Mouse (Mus musculus): ENCODE results near the gene Fam168a. TPM values are rescaled to one million over a fixed set of nuclear protein-coding genes. Genes with fewer than 3 reads are reported as not detected.
A peak's percentile ranks its signal among the peaks of the same experiment; 100 is the strongest.

Gene Fam168a
- total and polyA plus RNA-seq, 2 experiments from 2014 or later = 106 to 163 TPM

DNA sequence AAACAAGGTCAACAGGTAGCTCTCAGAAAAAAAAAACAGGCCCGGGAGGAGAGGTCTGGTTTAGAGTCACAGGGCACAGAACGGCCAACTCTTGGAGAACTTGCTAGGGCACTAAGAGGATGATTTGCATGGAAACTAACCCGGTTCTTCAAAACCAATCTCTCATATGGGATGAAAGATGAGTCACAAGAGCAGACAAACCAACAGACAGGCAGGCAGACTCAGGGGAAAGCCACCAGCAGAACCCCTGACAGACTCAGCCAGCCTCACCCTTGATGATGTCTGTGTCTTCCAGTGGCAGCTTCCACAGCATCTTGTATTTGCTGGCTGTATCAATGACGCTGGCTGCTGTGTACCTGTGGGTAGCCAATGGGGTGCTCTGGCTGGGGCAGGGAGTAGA is 175.5 kb downstream of the Fam168a start:
- DNase-seq (ENCODE audit: low spot score) = no peak

DNA sequence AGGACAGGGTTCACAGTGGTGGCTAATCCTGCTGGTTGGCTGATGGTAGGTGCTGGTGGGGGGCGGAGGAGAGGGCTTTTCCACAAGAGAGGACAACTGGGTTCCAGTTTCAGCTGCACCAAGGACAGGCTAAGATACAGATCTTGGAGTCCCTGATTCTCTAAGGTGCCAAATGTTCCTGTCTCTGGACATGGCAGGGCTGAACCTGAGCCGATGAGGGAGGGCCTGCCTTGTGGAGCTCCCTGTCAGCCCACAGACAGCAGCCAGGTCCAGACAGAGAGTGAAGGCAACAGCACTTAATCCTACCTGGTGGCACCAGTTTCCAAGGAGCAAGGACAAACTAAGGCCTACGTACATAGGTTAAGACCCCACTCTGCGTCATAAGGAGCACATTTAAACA is 178.0 kb downstream of the Fam168a start:
- Histone ChIP-seq H3K36me3 (ENCODE audit: insufficient read depth, low read length) (peaks cover 51% of the 10 kb centered on the region), H3K27ac (ENCODE audit: low read depth, low read length) (no peak overlapping the region), H3K27me3 (ENCODE audit: insufficient read depth, low read length) (no peaks in the 10 kb centered on the region), H3K4me1 (ENCODE audit: insufficient read depth, low read length) (no peaks in the 10 kb centered on the region), H3K4me2 (ENCODE audit: low read depth, low read length, poor library complexity, severe bottlenecking) (no peak overlapping the region), H3K9me3 (ENCODE audit: low read length) (no peaks in the 10 kb centered on the region), H3K4me3 (ENCODE audit: low read depth, low read length) (no peak overlapping the region), H3K9ac (replicated peaks; ENCODE audit: low read length, poor library complexity, severe bottlenecking) (no peak overlapping the region)
- ATAC-seq (ENCODE audit: low FRiP score) (no peak), DNase-seq (ENCODE audit: low spot score) (no peak)
- 95% methylated on average over 4 of the region's 4 CpGs for WGBS
- no peak for TF ChIP-seq CTCF (IDR thresholded peaks at IDR 0.05)

More for the DNA sequence above, 175.5 kb downstream of the Fam168a start:
- Histone ChIP-seq H3K36me3 (ENCODE audit: insufficient read depth, low read length) (peaks cover 71% of the 10 kb centered on the region), H3K9me3 (ENCODE audit: low read length) (no peaks in the 10 kb centered on the region), H3K4me2 (ENCODE audit: low read depth, low read length, poor library complexity, severe bottlenecking) (no peak overlapping the region), H3K4me3 (ENCODE audit: low read depth, low read length) (no peak overlapping the region), H3K4me1 (ENCODE audit: insufficient read depth, low read length) (no peaks in the 10 kb centered on the region), H3K27me3 (ENCODE audit: insufficient read depth, low read length) (no peaks in the 10 kb centered on the region), H3K9ac (replicated peaks; ENCODE audit: low read length, poor library complexity, severe bottlenecking) (no peak overlapping the region), H3K27ac (ENCODE audit: low read depth, low read length) (no peak overlapping the region)
- TF ChIP-seq CTCF (IDR thresholded peaks at IDR 0.05) = no peak
- no peak for ATAC-seq (ENCODE audit: low FRiP score)
- WGBS = 93% methylated on average over 4 of the region's 4 CpGs

DNA sequence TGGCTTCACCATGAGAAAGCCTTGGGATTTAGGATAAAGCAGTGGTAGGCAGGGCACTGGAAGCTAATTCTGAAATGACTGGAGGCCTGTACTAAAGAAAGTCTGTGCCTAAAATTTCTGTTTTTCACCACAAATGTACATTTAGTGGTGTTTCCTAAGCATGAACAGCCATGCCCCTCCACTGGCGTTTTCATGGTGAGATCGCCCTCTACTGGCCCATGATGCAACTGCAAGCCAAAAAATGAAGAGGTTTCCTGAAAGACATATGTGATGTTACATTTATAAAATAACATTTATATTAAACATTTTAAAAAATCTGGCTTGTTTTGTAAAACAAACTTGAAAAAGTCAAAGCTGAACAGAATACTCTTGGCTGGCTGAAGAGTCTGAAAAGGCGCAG is 180.1 kb downstream of the Fam168a start:
- Histone ChIP-seq H3K36me3 (ENCODE audit: insufficient read depth, low read length) (peaks cover 43% of the 10 kb centered on the region), H3K9ac (replicated peaks; ENCODE audit: low read length, poor library complexity, severe bottlenecking) (no peak overlapping the region), H3K4me3 (ENCODE audit: low read depth, low read length) (no peak overlapping the region), H3K4me1 (ENCODE audit: insufficient read depth, low read length) (no peaks in the 10 kb centered on the region), H3K9me3 (ENCODE audit: low read length) (no peaks in the 10 kb centered on the region), H3K27me3 (ENCODE audit: insufficient read depth, low read length) (no peaks in the 10 kb centered on the region), H3K4me2 (ENCODE audit: low read depth, low read length, poor library complexity, severe bottlenecking) (no peak overlapping the region), H3K27ac (ENCODE audit: low read depth, low read length) (no peak overlapping the region)
- DNase-seq (ENCODE audit: low spot score) (peak; percentile 60), ATAC-seq (ENCODE audit: low FRiP score) (no peak)
- peak; percentile 91 for TF ChIP-seq CTCF (IDR thresholded peaks at IDR 0.05)
- WGBS = 31% methylated on average over 3 of the region's 3 CpGs

Small RNA genes within 50 kb of the gene (microRNA-seq; reads per million reads assigned to microRNA genes)
- gene Mir3102 (ENCODE audit: borderline number of aligned reads) = 57.0 reads per million, percentile 38 among the genes with 10 or more reads in this experiment

Other genes starting within 250 kb of the Fam168a start
- not detected in 2 replicates for gene Ucp3, start 233.6 kb upstream of the Fam168a start, total RNA-seq (2014; rRNA removed)
- 0.06 and 0.16 TPM in 2 replicates for gene Ucp3, start 233.6 kb upstream of the Fam168a start, polyA plus RNA-seq (2015; fragmentation: Nextera tagmentation; extraction: Ambion mirVana)
- gene Ucp2, start 213.3 kb upstream of the Fam168a start, total RNA-seq (2014; rRNA removed) = 93.0 and 118 TPM in 2 replicates
- gene Ucp2, start 213.3 kb upstream of the Fam168a start, polyA plus RNA-seq (2015; fragmentation: Nextera tagmentation; extraction: Ambion mirVana) = 99.5 and 99.9 TPM in 2 replicates
- 4.1 and 4.3 TPM in 2 replicates for gene Dnajb13, start 191.7 kb upstream of the Fam168a start, total RNA-seq (2014; rRNA removed)
- gene Dnajb13, start 191.7 kb upstream of the Fam168a start, polyA plus RNA-seq (2015; fragmentation: Nextera tagmentation; extraction: Ambion mirVana) = 2.9 and 3.2 TPM in 2 replicates
- 3.9 and 7.5 TPM in 2 replicates for gene Coa4, start 169.6 kb upstream of the Fam168a start, total RNA-seq (2014; rRNA removed)
- gene Coa4, start 169.6 kb upstream of the Fam168a start, polyA plus RNA-seq (2015; fragmentation: Nextera tagmentation; extraction: Ambion mirVana) = 5.7 and 6.5 TPM in 2 replicates
- 289 and 352 TPM in 2 replicates for gene Rab6a, start 99.2 kb upstream of the Fam168a start, total RNA-seq (2014; rRNA removed)
- gene Rab6a, start 99.2 kb upstream of the Fam168a start, polyA plus RNA-seq (2015; fragmentation: Nextera tagmentation; extraction: Ambion mirVana) = 340 and 363 TPM in 2 replicates
- gene Mrpl48, start 98.3 kb upstream of the Fam168a start, total RNA-seq (2014; rRNA removed) = 33.9 and 47.8 TPM in 2 replicates
- 89.8 and 91.5 TPM in 2 replicates for gene Mrpl48, start 98.3 kb upstream of the Fam168a start, polyA plus RNA-seq (2015; fragmentation: Nextera tagmentation; extraction: Ambion mirVana)
- gene Plekhb1, start 44.2 kb upstream of the Fam168a start, total RNA-seq (2014; rRNA removed) = 25.4 and 46.1 TPM in 2 replicates
- gene Plekhb1, start 44.2 kb upstream of the Fam168a start, polyA plus RNA-seq (2015; fragmentation: Nextera tagmentation; extraction: Ambion mirVana) = 25.4 and 29.9 TPM in 2 replicates
- gene Relt, start 156.8 kb downstream of the Fam168a start, total RNA-seq (2014; rRNA removed) = 7.8 and 9.0 TPM in 2 replicates
- 5.1 and 5.3 TPM in 2 replicates for gene Relt, start 156.8 kb downstream of the Fam168a start, polyA plus RNA-seq (2015; fragmentation: Nextera tagmentation; extraction: Ambion mirVana)
- gene Arhgef17, start 225.5 kb downstream of the Fam168a start, total RNA-seq (2014; rRNA removed) = 77.6 and 89.1 TPM in 2 replicates
- gene Arhgef17, start 225.5 kb downstream of the Fam168a start, polyA plus RNA-seq (2015; fragmentation: Nextera tagmentation; extraction: Ambion mirVana) = 16.3 and 16.7 TPM in 2 replicates

Measured in midbrain, postnatal 0 days (tissue).